Mouse (Mus musculus) heart, postnatal 0 days (tissue): ENCODE measurements around the gene Timm8a2.

Experiments used
- CTCF ChIP-seq: IDR thresholded peaks from 2 replicates; pipeline ENCODE4 v1.5.1; 2016; ENCODE audit warnings: antibody characterized with exemption, control low read depth, low read depth
- EP300 ChIP-seq: IDR thresholded peaks from 2 replicates; pipeline ENCODE4 v1.6.1; 2016; ENCODE audit warnings: antibody characterized with exemption, low read depth

- TF ChIP-seq CTCF (no peak), EP300 (no peak)
Measured at GRCm38 (mm10) chr14:122012193-122012592, 22.3 kb upstream of the Timm8a2 start.
